Mouse (Mus musculus) hindbrain, embryonic 13.5 days (tissue): ENCODE results near the gene Spdye4b. TPM values are rescaled to one million over a fixed set of nuclear protein-coding genes. Genes with fewer than 3 reads are reported as not detected.
"Not testable (repeated sequence)": the region's sequence is repeated elsewhere in the genome, so short reads cannot be mapped to it uniquely, and the experiment has no call there.

ENCODE experiments used
- ATAC-seq: fragments of 200-750 bp; cut with Nextera tagmentation; 2 replicates; pipeline ENCODE4 v1.8.0; 2017; ENCODE audit warnings: moderate TSS enrichment; ENCODE audit not compliant: low FRiP score
- H3K27ac ChIP-seq: fragments of 300-500 bp; sonication (generic); 2 replicates; pipeline ENCODE4 v1.5.1; 2015; ENCODE audit warnings: inconsistent platforms, mild to moderate bottlenecking, moderate library complexity
- H3K27me3 ChIP-seq: fragments of 300-500 bp; sonication (generic); 2 replicates; pipeline ENCODE4 v1.6.1; 2015; ENCODE audit warnings: mild to moderate bottlenecking, inconsistent platforms
- H3K36me3 ChIP-seq: fragments of 300-500 bp; sonication (generic); 2 replicates; pipeline ENCODE4 v1.6.1; 2015; ENCODE audit warnings: mild to moderate bottlenecking, inconsistent platforms
- H3K4me1 ChIP-seq: fragments of 300-500 bp; sonication (generic); replicated peaks from 2 replicates; pipeline ENCODE4 v1.6.1; 2015; ENCODE audit warnings: inconsistent platforms
- H3K4me2 ChIP-seq: fragments of 300-500 bp; sonication (generic); 2 replicates; pipeline ENCODE4 v1.6.1; 2015; ENCODE audit warnings: inconsistent platforms, mild to moderate bottlenecking, moderate library complexity
- H3K4me3 ChIP-seq: fragments of 300-500 bp; sonication (generic); 2 replicates; pipeline ENCODE4 v1.5.1; 2015; ENCODE audit warnings: mild to moderate bottlenecking, inconsistent platforms
- H3K9ac ChIP-seq: fragments of 300-500 bp; sonication (generic); 2 replicates; pipeline ENCODE4 v1.6.1; 2015; ENCODE audit warnings: mild to moderate bottlenecking, inconsistent platforms
- H3K9me3 ChIP-seq: fragments of 300-500 bp; sonication (generic); 2 replicates; pipeline ENCODE4 v1.6.1; 2016; ENCODE audit warnings: inconsistent platforms
- WGBS: fragments of 180-500 bp; shearing (Covaris S2); methylation state at CpG from one replicate; pipeline ENCODE4 v1.1.7; 2015; 5-methylcytosine and 5-hydroxymethylcytosine counted together
- polyA plus RNA-seq: library from polyadenylated mRNA; unstranded; fragments of >200 nt; fragmentation: Nextera tagmentation; extraction: Ambion mirVana; gene quantifications from 2 replicates; pipeline ENCODE4 v1.2.1, GENCODE M21; 2015

Gene Spdye4b
- polyA plus RNA-seq, 1 experiment from 2014 or later: not detected

GRCm38 (mm10) chr5:143165508-143166070 is 15.2 kb upstream of the Spdye4b start:
- 15% methylated on average over 18 of the region's 18 CpGs for WGBS
- no peak overlapping the region for H3K4me2 ChIP-seq

GRCm38 (mm10) chr5:143175970-143176369 is 4.8 kb upstream of the Spdye4b start:
- 97% methylated on average over 4 of the region's 4 CpGs for WGBS
- no peak overlapping the region for H3K4me2 ChIP-seq
- H3K27me3 ChIP-seq: no peaks in the 10 kb centered on the region
- peaks cover 75% of the 10 kb centered on the region for H3K36me3 ChIP-seq
- H3K4me1 ChIP-seq: peaks cover 16% of the 10 kb centered on the region
- no peak overlapping the region for H3K9ac ChIP-seq
- peaks cover 5% of the 10 kb centered on the region; the same call in 1 of the 2 replicates for H3K9me3 ChIP-seq
- H3K4me3 ChIP-seq: no peak overlapping the region
- H3K27ac ChIP-seq: no peak overlapping the region
- no peak for ATAC-seq

More at GRCm38 (mm10) chr5:143165508-143166070, 15.2 kb upstream of the Spdye4b start:
- H3K27me3 ChIP-seq: 0 out of 2 replicates have a peak, but pooled peaks cover 5% of the 10 kb centered on the region
- no peak overlapping the region for H3K27ac ChIP-seq
- no peaks in the 10 kb centered on the region for H3K4me1 ChIP-seq
- ATAC-seq: no peak
- H3K9me3 ChIP-seq: no peaks in the 10 kb centered on the region
- no peaks in the 10 kb centered on the region for H3K36me3 ChIP-seq
- H3K9ac ChIP-seq: no peak overlapping the region
- H3K4me3 ChIP-seq: no peak overlapping the region

- H3K9me3 ChIP-seq: peaks cover 5% of the 10 kb centered on the region; the same call in 1 of the 2 replicates
- ATAC-seq: no peak
- H3K27ac ChIP-seq: no peak overlapping the region
- H3K36me3 ChIP-seq: peaks cover 58% of the 10 kb centered on the region
- H3K27me3 ChIP-seq: no peaks in the 10 kb centered on the region
- no peak overlapping the region for H3K4me3 ChIP-seq
- 90% methylated on average over 3 of the region's 3 CpGs for WGBS
- peaks cover 16% of the 10 kb centered on the region for H3K4me1 ChIP-seq
- H3K4me2 ChIP-seq: no peak overlapping the region
- no peak overlapping the region for H3K9ac ChIP-seq
These were observed 3.1 kb upstream of the Spdye4b start for GRCm38 (mm10) chr5:143177541-143178200.

- peak overlapping the region; percentile 97 for H3K9ac ChIP-seq
- H3K4me1 ChIP-seq: peaks cover 16% of the 10 kb centered on the region
These were observed 1.6 kb upstream of the Spdye4b start for GRCm38 (mm10) chr5:143179179-143179578.

GRCm38 (mm10) chr5:143188014-143188413 is 7.2 kb downstream of the Spdye4b start:
- H3K36me3 ChIP-seq, H3K27me3 ChIP-seq, H3K4me1 ChIP-seq, H3K4me2 ChIP-seq, H3K9me3 ChIP-seq, ATAC-seq, H3K4me3 ChIP-seq, H3K9ac ChIP-seq, H3K27ac ChIP-seq: not testable (repeated sequence)
- 95% methylated on average over 1 of the region's 1 CpGs for WGBS

More at GRCm38 (mm10) chr5:143179179-143179578, 1.6 kb upstream of the Spdye4b start:
- no peaks in the 10 kb centered on the region for H3K27me3 ChIP-seq
- no peak overlapping the region for H3K27ac ChIP-seq
- peaks cover 5% of the 10 kb centered on the region; the same call in 1 of the 2 replicates for H3K9me3 ChIP-seq
- H3K4me2 ChIP-seq: peak overlapping the region; percentile 86
- peaks cover 43% of the 10 kb centered on the region for H3K36me3 ChIP-seq
- no peak for ATAC-seq
- H3K4me3 ChIP-seq: peak overlapping the region; percentile 90; the same call in 1 of the 2 replicates
- WGBS: 41% methylated on average over 6 of the region's 6 CpGs

- no peaks in the 10 kb centered on the region for H3K9me3 ChIP-seq
- H3K4me1 ChIP-seq: no peaks in the 10 kb centered on the region
- H3K36me3 ChIP-seq: no peaks in the 10 kb centered on the region
- no peak overlapping the region for H3K27ac ChIP-seq
- 90% methylated on average over 8 of the region's 8 CpGs for WGBS
- H3K9ac ChIP-seq: no peak overlapping the region
- ATAC-seq: no peak
- H3K4me2 ChIP-seq: no peak overlapping the region
- H3K27me3 ChIP-seq: no peaks in the 10 kb centered on the region; the same call in 1 of the 2 replicates
- H3K4me3 ChIP-seq: no peak overlapping the region
These were observed 12.0 kb downstream of the Spdye4b start for GRCm38 (mm10) chr5:143192806-143193205.

- H3K36me3 ChIP-seq, H3K4me2 ChIP-seq, H3K27ac ChIP-seq, H3K9ac ChIP-seq, H3K4me3 ChIP-seq, H3K27me3 ChIP-seq, H3K4me1 ChIP-seq, H3K9me3 ChIP-seq, ATAC-seq: not testable (repeated sequence)
- WGBS: 80% methylated on average over 8 of the region's 8 CpGs
These were observed 13.9 kb downstream of the Spdye4b start for GRCm38 (mm10) chr5:143194747-143195146.

- no peak overlapping the region for H3K27ac ChIP-seq
- no peak overlapping the region for H3K9ac ChIP-seq
- no peaks in the 10 kb centered on the region for H3K4me1 ChIP-seq
- no peak for ATAC-seq
- no peaks in the 10 kb centered on the region; the same call in 1 of the 2 replicates for H3K27me3 ChIP-seq
- no peaks in the 10 kb centered on the region for H3K36me3 ChIP-seq
- no peaks in the 10 kb centered on the region for H3K9me3 ChIP-seq
- 79% methylated on average over 2 of the region's 2 CpGs for WGBS
- no peak overlapping the region for H3K4me3 ChIP-seq
- no peak overlapping the region for H3K4me2 ChIP-seq
These were observed 14.3 kb downstream of the Spdye4b start for GRCm38 (mm10) chr5:143195166-143195565.

- H3K36me3 ChIP-seq: no peaks in the 10 kb centered on the region
These were observed 15.7 kb downstream of the Spdye4b start for GRCm38 (mm10) chr5:143196506-143196905.

GRCm38 (mm10) chr5:143205015-143205414 is 24.2 kb downstream of the Spdye4b start:
- Histone ChIP-seq H3K27ac (no peak overlapping the region), H3K27me3 (no peaks in the 10 kb centered on the region), H3K4me2 (no peak overlapping the region), H3K36me3 (no peaks in the 10 kb centered on the region), H3K9me3 (peaks cover 5% of the 10 kb centered on the region), H3K4me3 (no peak overlapping the region), H3K4me1 (no peaks in the 10 kb centered on the region), H3K9ac (no peak overlapping the region)
- no peak for ATAC-seq
- WGBS: 71% methylated on average over 3 of the region's 3 CpGs

More at GRCm38 (mm10) chr5:143196506-143196905, 15.7 kb downstream of the Spdye4b start:
- H3K27me3 ChIP-seq: no peaks in the 10 kb centered on the region; the same call in 1 of the 2 replicates
- no peak overlapping the region for H3K4me3 ChIP-seq
- ATAC-seq: no peak
- H3K4me2 ChIP-seq: no peak overlapping the region
- H3K9me3 ChIP-seq: no peaks in the 10 kb centered on the region
- H3K9ac ChIP-seq: no peak overlapping the region
- WGBS: 83% methylated on average over 4 of the region's 4 CpGs
- H3K4me1 ChIP-seq: no peaks in the 10 kb centered on the region
- H3K27ac ChIP-seq: no peak overlapping the region

GRCm38 (mm10) chr5:143213832-143214231 is 33.0 kb downstream of the Spdye4b start:
- no peaks in the 10 kb centered on the region for H3K4me1 ChIP-seq
- H3K27me3 ChIP-seq: no peaks in the 10 kb centered on the region
- no peak overlapping the region for H3K4me3 ChIP-seq
- ATAC-seq: no peak
- no peak overlapping the region for H3K4me2 ChIP-seq
- H3K9me3 ChIP-seq: peaks cover 1% of the 10 kb centered on the region
- whole genome bisulfite sequencing: 91% methylated on average over 2 of the region's 2 CpGs
- H3K36me3 ChIP-seq: no peaks in the 10 kb centered on the region
- no peak overlapping the region for H3K27ac ChIP-seq
- no peak overlapping the region for H3K9ac ChIP-seq

GRCm38 (mm10) chr5:143220996-143221395 is 40.2 kb downstream of the Spdye4b start:
- Histone ChIP-seq H3K27ac (no peak overlapping the region), H3K36me3 (no peaks in the 10 kb centered on the region), H3K4me1 (no peaks in the 10 kb centered on the region), H3K4me2 (no peak overlapping the region), H3K9ac (no peak overlapping the region), H3K27me3 (no peaks in the 10 kb centered on the region), H3K4me3 (no peak overlapping the region), H3K9me3 (no peaks in the 10 kb centered on the region)
- 88% methylated on average over 5 of the region's 5 CpGs for WGBS
- ATAC-seq: no peak

GRCm38 (mm10) chr5:143222287-143222686 is 41.5 kb downstream of the Spdye4b start:
- Histone ChIP-seq H3K36me3 (no peaks in the 10 kb centered on the region), H3K27me3 (no peaks in the 10 kb centered on the region), H3K4me3 (no peak overlapping the region), H3K9me3 (no peaks in the 10 kb centered on the region), H3K4me1 (no peaks in the 10 kb centered on the region), H3K9ac (no peak overlapping the region), H3K4me2 (no peak overlapping the region), H3K27ac (no peak overlapping the region)
- no peak for ATAC-seq
- WGBS: 90% methylated on average over 1 of the region's 1 CpGs
